Mouse (Mus musculus): Measurements from ENCODE around the gene Rmdn3.
A peak's percentile ranks its signal among the peaks of the same experiment; 100 is the strongest.

DNA sequence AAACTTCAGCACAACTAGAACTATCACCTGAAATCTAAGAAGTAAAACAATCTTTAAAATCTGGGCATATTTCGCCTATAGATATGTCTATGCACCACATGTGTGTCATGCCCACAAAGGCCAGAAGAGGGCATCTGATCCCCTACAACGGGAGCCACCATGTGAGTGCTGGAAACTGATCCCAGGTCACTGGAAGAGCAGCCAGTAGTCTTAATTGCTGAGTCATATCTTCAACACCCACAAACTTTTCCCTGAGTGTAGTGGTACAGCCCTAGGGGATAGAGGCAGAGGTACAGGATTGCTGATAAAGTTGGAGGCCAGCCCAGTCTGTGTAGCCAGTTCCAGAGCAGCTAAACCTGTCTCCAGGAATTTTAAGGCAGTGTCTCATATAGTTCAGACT, 11.6 kb downstream of the Rmdn3 start:
- TF ChIP-seq CTCF (IDR thresholded peaks at IDR 0.05; ENCODE audit: insufficient read depth, low read length) = 0 out of 2 replicates have a peak, but pooled peaks have one; percentile 32
- TF ChIP-seq POLR2A (IDR thresholded peaks at IDR 0.05; ENCODE audit: borderline replicate concordance, extremely low read depth, low read depth, low read length) = no peak
